Mouse (Mus musculus) liver, embryonic 16.5 days (tissue): ENCODE data around the gene Hspb6. TPM values are rescaled to one million over a fixed set of nuclear protein-coding genes. Genes with fewer than 3 reads are reported as not detected.
A peak's percentile ranks its signal among the peaks of the same experiment; 100 is the strongest.

Experiments
- ATAC-seq: fragments of 200-750 bp; cut with Nextera tagmentation; 2 replicates; pipeline ENCODE4 v1.8.0; 2017; ENCODE audit warnings: low read depth, mild to moderate bottlenecking, moderate number of reproducible peaks, moderate library complexity
- H3K27ac ChIP-seq: fragments of 300-500 bp; sonication (generic); 2 replicates; pipeline ENCODE4 v1.5.1; 2014; ENCODE audit warnings: mild to moderate bottlenecking, low read length
- H3K27me3 ChIP-seq: fragments of 300-500 bp; sonication (generic); 2 replicates; pipeline ENCODE4 v1.6.1; 2014; ENCODE audit warnings: low read depth, low read length, mixed read lengths; ENCODE audit not compliant: control insufficient read depth, insufficient read depth
- H3K36me3 ChIP-seq: fragments of 300-500 bp; sonication (generic); 2 replicates; pipeline ENCODE4 v1.6.1; 2014; ENCODE audit warnings: mild to moderate bottlenecking; ENCODE audit not compliant: control insufficient read depth, insufficient read depth
- H3K4me1 ChIP-seq: fragments of 300-500 bp; sonication (generic); 2 replicates; pipeline ENCODE4 v1.6.1; 2014; ENCODE audit warnings: low read depth, low read length, mixed read lengths; ENCODE audit not compliant: control insufficient read depth
- H3K4me2 ChIP-seq: fragments of 300-500 bp; sonication (generic); 2 replicates; pipeline ENCODE4 v1.6.1; 2014; ENCODE audit warnings: low read depth, low read length, mixed read lengths
- H3K4me3 ChIP-seq: fragments of 300-500 bp; sonication (generic); 2 replicates; pipeline ENCODE4 v1.5.1; 2014; ENCODE audit warnings: low read depth, mild to moderate bottlenecking, low read length
- H3K9ac ChIP-seq: fragments of 300-500 bp; sonication (generic); 2 replicates; pipeline ENCODE4 v1.6.1; 2014; ENCODE audit warnings: low read depth, low read length
- H3K9me3 ChIP-seq: fragments of 300-500 bp; sonication (generic); replicated peaks from 2 replicates; pipeline ENCODE4 v1.6.1; 2016; ENCODE audit warnings: low read length; ENCODE audit not compliant: control insufficient read depth
- WGBS: fragments of 180-500 bp; shearing (Covaris S2); extraction: QIAGEN DNeasy Blood & Tissue Kit; methylation state at CpG from one replicate; pipeline ENCODE4 v1.1.7; 2014; ENCODE audit not compliant: insufficient replicate concordance; 5-methylcytosine and 5-hydroxymethylcytosine counted together
- polyA plus RNA-seq: library from polyadenylated mRNA; unstranded; fragments of >200 nt; fragmentation: Nextera tagmentation; extraction: Ambion mirVana; gene quantifications from 2 replicates; pipeline ENCODE4 v1.2.1, GENCODE M21; 2015

The Hspb6 gene
- 5.3 and 6.9 TPM in 2 replicates for polyA plus RNA-seq

GRCm38 (mm10) chr7:30552102-30553020 is at the start of gene Hspb6, which contains the start of gene Proser3:
Gene Hspb6, plus strand, starts transcription at chr7:30552178.
Gene Proser3, minus strand, starts transcription at chr7:30552299.
- Histone ChIP-seq H3K27ac (peak within 1 kb of the TSS; percentile 97), H3K4me2 (peak within 1 kb of the TSS; percentile 96), H3K27me3 (no peaks in the 10 kb centered on the region), H3K4me3 (peak within 1 kb of the TSS; percentile 83), H3K36me3 (peaks cover 17% of the 10 kb centered on the region), H3K4me1 (peaks cover 17% of the 10 kb centered on the region), H3K9ac (peak within 1 kb of the TSS; percentile 88), H3K9me3 (no peaks in the 10 kb centered on the region)
- under 1% methylated on average over 44 of the region's 44 CpGs for WGBS
- peak; percentile 92 for ATAC-seq

DNA sequence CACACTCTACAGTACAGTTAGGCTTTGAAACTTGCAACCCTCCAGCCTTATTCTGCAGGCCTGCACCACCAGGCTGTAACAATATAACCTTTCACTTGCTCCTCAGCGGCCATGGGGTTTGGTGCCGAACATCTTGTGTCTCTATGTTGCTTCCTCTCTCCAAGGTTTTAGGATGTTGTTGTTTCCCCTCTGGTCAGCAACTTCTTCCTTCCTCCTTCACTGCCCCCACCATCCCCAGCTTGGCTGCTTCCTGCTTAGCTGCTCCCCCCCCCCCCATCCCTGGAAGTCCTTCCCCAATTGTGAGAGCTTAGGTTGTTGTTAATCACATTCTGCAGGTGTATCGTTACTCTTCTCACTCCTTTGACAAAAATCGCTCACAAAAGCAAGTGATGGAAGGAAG is 43.9 kb upstream of the Hspb6 start:
- Histone ChIP-seq H3K4me2 (no peak overlapping the region), H3K9ac (no peak overlapping the region), H3K27ac (no peak overlapping the region), H3K4me1 (no peaks in the 10 kb centered on the region), H3K36me3 (no peaks in the 10 kb centered on the region), H3K4me3 (no peak overlapping the region), H3K9me3 (no peaks in the 10 kb centered on the region), H3K27me3 (no peaks in the 10 kb centered on the region)
- no peak for ATAC-seq
- WGBS = 18% methylated on average over 4 of the region's 4 CpGs

- ATAC-seq = peak; percentile 65
- Histone ChIP-seq H3K27me3 (no peaks in the 10 kb centered on the region), H3K9me3 (no peaks in the 10 kb centered on the region), H3K4me2 (no peak overlapping the region), H3K9ac (no peak overlapping the region), H3K36me3 (no peaks in the 10 kb centered on the region), H3K4me3 (no peak overlapping the region), H3K27ac (no peak overlapping the region), H3K4me1 (no peaks in the 10 kb centered on the region)
- WGBS = 52% methylated on average over 24 of the region's 24 CpGs
Observed at GRCm38 (mm10) chr7:30515003-30515760, 36.8 kb upstream of the Hspb6 start.

- H3K9me3 ChIP-seq = no peaks in the 10 kb centered on the region
- WGBS = 37% methylated on average over 8 of the region's 8 CpGs
- no peak overlapping the region for H3K27ac ChIP-seq
- H3K36me3 ChIP-seq = no peaks in the 10 kb centered on the region
- no peak overlapping the region for H3K4me3 ChIP-seq
- no peak for ATAC-seq
- H3K4me1 ChIP-seq = no peaks in the 10 kb centered on the region
- no peaks in the 10 kb centered on the region for H3K27me3 ChIP-seq
- H3K9ac ChIP-seq = no peak overlapping the region
- no peak overlapping the region for H3K4me2 ChIP-seq
Observed at GRCm38 (mm10) chr7:30518325-30518724, 33.7 kb upstream of the Hspb6 start.

- WGBS = 59% methylated on average over 4 of the region's 4 CpGs
- Histone ChIP-seq H3K36me3 (no peaks in the 10 kb centered on the region), H3K4me2 (no peak overlapping the region), H3K27ac (no peak overlapping the region), H3K27me3 (no peaks in the 10 kb centered on the region), H3K4me3 (no peak overlapping the region), H3K4me1 (no peaks in the 10 kb centered on the region), H3K9ac (no peak overlapping the region), H3K9me3 (no peaks in the 10 kb centered on the region)
- no peak for ATAC-seq
Observed at GRCm38 (mm10) chr7:30520396-30520795, 31.6 kb upstream of the Hspb6 start.

DNA sequence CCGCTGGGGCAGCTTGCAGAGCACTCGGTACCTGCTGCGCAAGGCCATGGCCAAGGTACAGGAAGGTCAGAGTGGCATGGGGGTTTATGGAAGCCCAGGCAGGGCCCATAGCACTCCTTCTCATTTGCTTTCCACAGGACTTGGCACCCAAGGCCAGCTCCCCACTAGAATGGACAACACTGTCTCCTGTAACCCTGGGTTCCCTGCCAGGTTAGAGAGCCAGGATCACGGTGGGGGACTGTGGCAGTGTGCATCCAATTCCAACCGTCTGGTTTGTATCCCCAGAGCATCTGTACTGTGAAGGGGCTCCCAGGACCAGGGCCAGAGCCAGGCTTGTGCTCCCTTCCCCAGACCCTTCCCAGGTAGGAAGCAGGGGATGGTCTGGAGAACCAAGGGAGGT is 31.1 kb upstream of the Hspb6 start:
- Histone ChIP-seq H3K27ac (no peak overlapping the region), H3K27me3 (no peaks in the 10 kb centered on the region), H3K4me2 (no peak overlapping the region), H3K4me3 (no peak overlapping the region), H3K4me1 (no peaks in the 10 kb centered on the region), H3K9me3 (no peaks in the 10 kb centered on the region), H3K36me3 (no peaks in the 10 kb centered on the region), H3K9ac (no peak overlapping the region)
- no peak for ATAC-seq
- WGBS = 66% methylated on average over 5 of the region's 5 CpGs

GRCm38 (mm10) chr7:30522871-30523270 is 29.1 kb upstream of the Hspb6 start:
- 79% methylated on average over 10 of the region's 10 CpGs for WGBS
- no peak overlapping the region for H3K27ac ChIP-seq

GRCm38 (mm10) chr7:30524487-30524886 is 27.5 kb upstream of the Hspb6 start:
- H3K27me3 ChIP-seq = no peaks in the 10 kb centered on the region
- no peaks in the 10 kb centered on the region for H3K9me3 ChIP-seq
- H3K36me3 ChIP-seq = peaks cover 3% of the 10 kb centered on the region; the same call in 1 of the 2 replicates
- no peak for ATAC-seq
- no peak overlapping the region for H3K4me2 ChIP-seq
- no peak overlapping the region for H3K27ac ChIP-seq
- no peak overlapping the region for H3K9ac ChIP-seq
- 80% methylated on average over 6 of the region's 6 CpGs for WGBS
- no peaks in the 10 kb centered on the region for H3K4me1 ChIP-seq
- H3K4me3 ChIP-seq = no peak overlapping the region

More at GRCm38 (mm10) chr7:30522871-30523270, 29.1 kb upstream of the Hspb6 start:
- ATAC-seq = no peak
- H3K4me2 ChIP-seq = no peak overlapping the region
- H3K27me3 ChIP-seq = no peaks in the 10 kb centered on the region
- H3K4me1 ChIP-seq = no peaks in the 10 kb centered on the region
- H3K4me3 ChIP-seq = no peak overlapping the region
- H3K36me3 ChIP-seq = peaks cover under 1% of the 10 kb centered on the region; the same call in 1 of the 2 replicates
- no peaks in the 10 kb centered on the region for H3K9me3 ChIP-seq
- H3K9ac ChIP-seq = no peak overlapping the region
